24 mouse cellular contexts compared by ENCODE assay signal in genomic region chr12:67348551-67348950, GRCm38 (mm10).
DNase-seq lines count a peak whose midpoint lies in the region; ATAC-seq lines count a peak whose summit lies in the region.
"Had no signal": no experiment of that assay in that cellular context is flagged by ENCODE, and none has a peak within 500 bp of the region (broad histone marks: within the 10 kb centered on the region; RNA-seq: fewer than 3 reads in every experiment).

No protein-coding gene starts in this region.

- H3K36me3 ChIP-seq in forebrain, embryonic 11.5 days (ENCODE audit: control insufficient read depth, insufficient read depth, low read length), result no peaks in the 10 kb centered on the region
- H3K36me3 ChIP-seq in forebrain, embryonic 10.5 days (replicated peaks), result no peaks in the 10 kb centered on the region
- no peaks in the 10 kb centered on the region for H3K36me3 ChIP-seq in midbrain, embryonic 12.5 days
- H3K36me3 ChIP-seq in midbrain, embryonic 16.5 days (ENCODE audit: control insufficient read depth, insufficient read depth, low read length), result no peaks in the 10 kb centered on the region
- H3K36me3 ChIP-seq: embryonic facial prominence, embryonic 10.5 days; embryonic facial prominence, embryonic 12.5 days; forebrain, embryonic 15.5 days; G1E had no signal

- H3K27ac ChIP-seq in forebrain, embryonic 11.5 days (ENCODE audit: low read depth, low read length), result no peak overlapping the region
- no peak overlapping the region for H3K27ac ChIP-seq in forebrain, embryonic 10.5 days
- H3K27ac ChIP-seq in midbrain, embryonic 12.5 days (replicated peaks), result no peak overlapping the region
- no peak overlapping the region for H3K27ac ChIP-seq in midbrain, embryonic 16.5 days (ENCODE audit: low read length)
- H3K27ac ChIP-seq: embryonic facial prominence, embryonic 10.5 days; embryonic facial prominence, embryonic 12.5 days; forebrain, embryonic 13.5 days; forebrain, embryonic 15.5 days had no signal

- no peaks in the 10 kb centered on the region for H3K9me3 ChIP-seq in forebrain, embryonic 11.5 days (ENCODE audit: control insufficient read depth, low read length)
- H3K9me3 ChIP-seq in forebrain, embryonic 10.5 days, result no peaks in the 10 kb centered on the region
- no peaks in the 10 kb centered on the region for H3K9me3 ChIP-seq in midbrain, embryonic 12.5 days
- no peaks in the 10 kb centered on the region for H3K9me3 ChIP-seq in midbrain, embryonic 16.5 days (replicated peaks; ENCODE audit: control insufficient read depth, low read length, poor library complexity, severe bottlenecking)
- H3K9me3 ChIP-seq: embryonic facial prominence, embryonic 10.5 days; embryonic facial prominence, embryonic 12.5 days; forebrain, embryonic 13.5 days; forebrain, embryonic 15.5 days had no signal

- H3K27me3 ChIP-seq in forebrain, embryonic 11.5 days (ENCODE audit: control insufficient read depth, insufficient read depth, low read length), result no peaks in the 10 kb centered on the region
- no peaks in the 10 kb centered on the region for H3K27me3 ChIP-seq in forebrain, embryonic 10.5 days (ENCODE audit: poor library complexity, severe bottlenecking)
- H3K27me3 ChIP-seq in midbrain, embryonic 12.5 days, result no peaks in the 10 kb centered on the region
- H3K27me3 ChIP-seq in midbrain, embryonic 16.5 days (ENCODE audit: control insufficient read depth, insufficient read depth, low read depth, low read length), result no peaks in the 10 kb centered on the region
- H3K27me3 ChIP-seq: CH12.LX; embryonic facial prominence, embryonic 12.5 days; forebrain, embryonic 13.5 days; forebrain, embryonic 15.5 days had no signal

- 7% methylated on average over 2 of the region's 2 CpGs for WGBS in forebrain, embryonic 11.5 days
- 17% methylated on average over 2 of the region's 2 CpGs for WGBS in forebrain, embryonic 10.5 days
- WGBS in midbrain, embryonic 12.5 days, result 7% methylated on average over 2 of the region's 2 CpGs
- 7% methylated on average over 2 of the region's 2 CpGs for WGBS in midbrain, embryonic 16.5 days

- ATAC-seq in forebrain, embryonic 11.5 days (replicated peaks; ENCODE audit: low FRiP score), result peak; percentile 54
- peak; percentile 65; the same call in 1 of the 2 replicates for ATAC-seq in midbrain, embryonic 12.5 days (ENCODE audit: low FRiP score, low read depth)
- ATAC-seq in midbrain, embryonic 16.5 days, result no peak
- ATAC-seq: CD4-positive, CD25-positive, alpha-beta regulatory T cell, adult 4 months; forebrain, embryonic 13.5 days; forebrain, embryonic 15.5 days; forebrain, postnatal 0 days had no signal

- H3K9ac ChIP-seq in forebrain, embryonic 11.5 days (ENCODE audit: low read length), result no peak overlapping the region
- H3K9ac ChIP-seq in midbrain, embryonic 12.5 days (replicated peaks), result no peak overlapping the region
- H3K9ac ChIP-seq in midbrain, embryonic 16.5 days (ENCODE audit: low read depth, low read length), result no peak overlapping the region
- H3K9ac ChIP-seq: embryonic facial prominence, embryonic 12.5 days; forebrain, embryonic 13.5 days; forebrain, embryonic 15.5 days; forebrain, postnatal 0 days had no signal

- no peak overlapping the region for H3K4me3 ChIP-seq in forebrain, embryonic 11.5 days (ENCODE audit: low read depth, low read length)
- no peak overlapping the region for H3K4me3 ChIP-seq in forebrain, embryonic 10.5 days
- no peak overlapping the region for H3K4me3 ChIP-seq in midbrain, embryonic 12.5 days
- no peak overlapping the region for H3K4me3 ChIP-seq in midbrain, embryonic 16.5 days (ENCODE audit: low read depth, low read length)
- H3K4me3 ChIP-seq: embryonic facial prominence, embryonic 10.5 days; embryonic facial prominence, embryonic 12.5 days; forebrain, embryonic 13.5 days; forebrain, embryonic 15.5 days had no signal

- H3K4me2 ChIP-seq in forebrain, embryonic 11.5 days (ENCODE audit: low read depth, low read length, severe bottlenecking), result no peak overlapping the region
- no peak overlapping the region for H3K4me2 ChIP-seq in midbrain, embryonic 12.5 days (replicated peaks)
- no peak overlapping the region for H3K4me2 ChIP-seq in midbrain, embryonic 16.5 days (ENCODE audit: low read length)
- H3K4me2 ChIP-seq: embryonic facial prominence, embryonic 12.5 days; forebrain, embryonic 13.5 days; forebrain, embryonic 15.5 days had no signal

- no peak for DNase-seq in forebrain, embryonic 11.5 days (ENCODE audit: low spot score)
- no peak for DNase-seq in forebrain, embryonic 10.5 days (ENCODE audit: extremely low spot score, low spot score)
- peak; percentile 28 for DNase-seq in retina, postnatal 1 day
- no peak for DNase-seq in right cerebral cortex, postnatal 4 days
- DNase-seq: adrenal gland, adult 2 months; adrenal gland, postnatal 10 days; adrenal gland, postnatal 25 days; B cell, adult 2 months; cerebellum, adult 11 months; cerebellum, adult 18-20 months; cerebellum, adult 8-10 months; cerebellum, adult 9-11 months; cerebellum, postnatal 14 days; cerebellum, postnatal 36 days; forebrain, postnatal 0 days had no signal

- no peaks in the 10 kb centered on the region for H3K4me1 ChIP-seq in forebrain, embryonic 11.5 days (replicated peaks; ENCODE audit: control insufficient read depth, insufficient read depth, low read length)
- peaks cover 27% of the 10 kb centered on the region for H3K4me1 ChIP-seq in forebrain, embryonic 10.5 days
- no peaks in the 10 kb centered on the region for H3K4me1 ChIP-seq in midbrain, embryonic 12.5 days
- H3K4me1 ChIP-seq in midbrain, embryonic 16.5 days (ENCODE audit: control insufficient read depth, insufficient read depth, low read length), result no peaks in the 10 kb centered on the region
- H3K4me1 ChIP-seq: embryonic facial prominence, embryonic 10.5 days; embryonic facial prominence, embryonic 12.5 days; forebrain, embryonic 13.5 days; forebrain, embryonic 15.5 days had no signal
